Mouse (Mus musculus) G1E (cell line): ENCODE results near the gene Chst10. TPM values are rescaled to one million over a fixed set of nuclear protein-coding genes. Genes with fewer than 3 reads are reported as not detected.
A peak's percentile ranks its signal among the peaks of the same experiment; 100 is the strongest.

Experiments
- ATAC-seq: 2 replicates; pipeline ENCODE4 v1.8.0; 2016; ENCODE audit warnings: mild to moderate bottlenecking; ENCODE audit not compliant: insufficient number of reproducible peaks, poor library complexity, low FRiP score, severe bottlenecking; ENCODE audit errors: extremely low read depth
- DNase-seq: peaks from one replicate; pipeline ENCODE4 v3.0.0; 2012; ENCODE audit warnings: low spot score
- H3K27me3 ChIP-seq: 2 replicates; pipeline ENCODE4 v1.6.1; 2012; ENCODE audit warnings: mild to moderate bottlenecking, low read length, inconsistent platforms; ENCODE audit not compliant: insufficient read depth
- H3K36me3 ChIP-seq: replicated peaks from 2 replicates; pipeline ENCODE3; 2012; ENCODE audit warnings: mild to moderate bottlenecking, inconsistent platforms
- H3K4me1 ChIP-seq: 2 replicates; pipeline ENCODE4 v1.6.1; 2012; ENCODE audit warnings: low read depth, low read length, inconsistent platforms, mixed read lengths; ENCODE audit not compliant: insufficient read depth
- H3K4me3 ChIP-seq: 2 replicates; pipeline ENCODE4 v1.5.1; 2012; ENCODE audit warnings: low read depth, mild to moderate bottlenecking, inconsistent platforms, low read length, moderate library complexity, mixed read lengths
- H3K9me3 ChIP-seq: replicated peaks from 2 replicates; pipeline ENCODE4 v1.6.1; 2012; ENCODE audit warnings: inconsistent platforms
- CTCF ChIP-seq: IDR thresholded peaks from 2 replicates; pipeline ENCODE4 v1.5.1; 2012; ENCODE audit warnings: low read depth, low read length, inconsistent platforms, mixed read lengths
- GATA1 ChIP-seq: IDR thresholded peaks from 2 replicates; pipeline ENCODE4 v1.6.1; 2012; ENCODE audit warnings: borderline replicate concordance, low read length, inconsistent platforms, mixed read lengths
- GATA2 ChIP-seq: IDR thresholded peaks from 2 replicates; pipeline ENCODE4 v1.6.1; 2012; ENCODE audit warnings: low read depth, low read length, inconsistent platforms, borderline replicate concordance
- POLR2AphosphoS5 ChIP-seq: IDR thresholded peaks from 2 replicates; pipeline ENCODE4 v1.6.1; 2012; ENCODE audit warnings: low read depth, low read length, inconsistent platforms; ENCODE audit not compliant: insufficient replicate concordance
- TAL1 ChIP-seq: conservative IDR thresholded peaks from 2 replicates; pipeline ENCODE4 v1.6.1; 2012; ENCODE audit warnings: low read depth, low read length, inconsistent platforms, mixed read lengths
- polyA plus RNA-seq: library from polyadenylated mRNA; stranded (reverse); fragments of >175 nt; gene quantifications from 2 replicates; pipeline ENCODE4 v1.2.3, GENCODE M21; 2012
- total RNA-seq, 2 experiments: library from RNA; stranded (forward) in 1 of 2; stranded (reverse) in 1 of 2; fragments of 200-1000 nt in 1 of 2; fragments of >200 nt in 1 of 2; fragmentation: Nextera tagmentation in 1 of 2; gene quantifications; 2 replicates each; pipeline ENCODE4 v1.2.3; 2014 to 2017

The Chst10 gene
- total and polyA plus RNA-seq, 3 experiments: 19.7 to 124 (median 45.6) TPM

DNA sequence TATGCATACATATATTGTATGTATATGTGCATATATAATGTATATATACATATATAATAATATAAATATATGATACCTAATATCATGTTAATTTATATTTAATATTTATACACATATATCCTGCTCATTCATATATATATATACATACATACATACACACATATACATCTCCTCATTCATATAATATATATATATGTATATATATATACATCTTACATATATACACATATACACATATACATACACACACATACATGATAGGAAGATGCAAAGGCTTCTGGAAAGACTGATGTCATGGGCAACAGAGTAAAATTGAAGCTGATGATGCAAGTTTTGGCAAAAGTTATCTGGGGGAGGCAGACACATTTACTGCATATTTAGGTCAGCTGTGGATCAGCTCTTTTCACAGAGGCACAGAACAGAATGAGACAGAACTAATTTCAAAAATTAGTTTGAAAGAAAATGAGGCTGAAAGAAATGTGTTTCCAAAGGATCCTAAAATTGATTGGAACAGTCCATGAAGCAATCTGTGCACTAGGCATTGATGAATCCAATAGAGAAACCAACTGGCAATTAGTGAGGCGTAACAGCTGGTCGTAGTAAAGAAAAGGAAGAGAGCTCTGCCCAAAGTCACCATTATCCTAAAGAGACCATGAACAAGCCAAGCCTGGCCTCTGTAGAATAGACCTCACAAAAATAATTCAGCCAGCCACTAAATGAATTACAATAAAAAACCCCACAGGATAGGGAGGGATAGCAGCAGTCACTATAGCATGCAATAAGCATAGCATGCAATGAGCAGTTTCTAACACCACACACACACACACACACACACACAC lies 49.3 kb downstream of the Chst10 start:
- ATAC-seq (no peak), DNase-seq (no peak)
- Histone ChIP-seq H3K27me3 (no peaks in the 10 kb centered on the region), H3K4me3 (no peak overlapping the region), H3K36me3 (no peaks in the 10 kb centered on the region), H3K9me3 (no peaks in the 10 kb centered on the region), H3K4me1 (peaks cover 87% of the 10 kb centered on the region)
- TF ChIP-seq POLR2AphosphoS5 (no peak), TAL1 (no peak)

DNA sequence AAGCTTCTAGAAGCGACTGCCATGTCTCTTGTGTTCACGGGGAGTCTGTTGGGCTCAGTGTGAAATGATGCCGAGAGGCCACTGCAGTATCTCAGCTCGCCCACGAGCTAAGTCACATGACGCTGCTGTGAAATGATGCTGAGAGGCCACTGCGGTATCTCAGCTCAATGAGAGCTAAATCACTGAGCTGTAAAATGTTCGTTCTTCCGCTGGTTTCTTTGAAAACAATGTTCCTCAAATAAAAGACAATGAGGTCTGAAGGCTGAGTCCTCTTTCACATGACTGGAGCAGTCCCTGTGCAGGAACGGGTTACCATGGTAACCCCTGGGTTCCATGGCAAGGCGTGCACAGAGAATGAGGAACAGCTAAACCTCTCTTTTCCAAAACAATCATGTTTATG lies 50.0 kb downstream of the Chst10 start:
- Histone ChIP-seq H3K4me3 (no peak overlapping the region; the same call in 1 of the 2 replicates), H3K4me1 (peaks cover 86% of the 10 kb centered on the region), H3K27me3 (no peaks in the 10 kb centered on the region), H3K9me3 (no peaks in the 10 kb centered on the region), H3K36me3 (no peaks in the 10 kb centered on the region)
- no peak for DNase-seq
- TF ChIP-seq GATA2 (no peak), POLR2AphosphoS5 (no peak), GATA1 (no peak), CTCF (no peak), TAL1 (no peak)
- ATAC-seq: peak; percentile 50

DNA sequence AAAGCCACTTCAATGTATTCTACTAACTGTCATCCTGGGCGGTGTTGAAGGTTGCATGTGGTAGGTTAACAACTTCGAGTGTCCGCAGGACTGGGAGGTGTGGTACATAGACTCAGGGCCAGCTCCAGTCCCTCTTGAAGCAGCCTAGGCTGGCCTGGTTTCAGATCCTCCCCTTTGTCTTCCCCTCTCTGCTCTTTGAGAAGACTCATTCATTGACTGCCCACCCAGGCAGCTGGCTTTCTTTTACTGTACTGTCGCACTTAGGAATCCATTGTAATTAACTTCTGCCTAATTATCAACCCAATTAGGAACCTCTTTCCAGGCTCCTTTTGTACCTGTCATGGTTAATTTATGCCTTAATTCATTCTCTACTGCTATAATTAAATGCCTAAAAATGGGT lies 54.7 kb downstream of the Chst10 start:
- ATAC-seq (no peak), DNase-seq (no peak)
- Histone ChIP-seq H3K36me3 (no peaks in the 10 kb centered on the region), H3K4me1 (peaks cover 64% of the 10 kb centered on the region), H3K4me3 (no peak overlapping the region), H3K9me3 (no peaks in the 10 kb centered on the region), H3K27me3 (no peaks in the 10 kb centered on the region)
- TF ChIP-seq POLR2AphosphoS5: no peak
- TF ChIP-seq GATA2: no peak
- TF ChIP-seq CTCF: no peak
- TF ChIP-seq TAL1: no peak
- no peak for TF ChIP-seq GATA1

DNA sequence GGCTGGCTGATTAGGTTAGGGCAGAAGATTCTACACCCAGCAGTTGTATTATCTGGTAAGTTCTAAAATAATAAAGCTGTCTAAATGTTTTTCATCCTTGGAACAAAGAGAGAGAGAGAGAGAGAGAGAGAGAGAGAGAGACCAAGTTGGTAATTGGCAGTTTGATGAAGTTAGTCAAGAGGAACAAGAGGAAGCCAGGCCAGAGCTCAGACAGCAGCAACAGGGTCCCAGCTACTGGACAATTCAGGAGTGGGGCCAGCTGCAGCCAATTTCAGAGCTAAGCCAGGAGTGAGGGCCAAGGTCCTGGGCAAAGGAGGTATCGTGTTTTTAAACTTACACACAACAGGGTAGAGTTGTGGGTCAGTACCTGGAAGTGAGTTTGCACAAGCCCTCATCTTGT lies 55.1 kb downstream of the Chst10 start:
- Histone ChIP-seq H3K27me3 (no peaks in the 10 kb centered on the region), H3K36me3 (no peaks in the 10 kb centered on the region), H3K9me3 (no peaks in the 10 kb centered on the region), H3K4me1 (peaks cover 60% of the 10 kb centered on the region), H3K4me3 (no peak overlapping the region)
- DNase-seq (no peak), ATAC-seq (no peak)
- TF ChIP-seq POLR2AphosphoS5: no peak
- no peak for TF ChIP-seq CTCF
- no peak for TF ChIP-seq GATA1
- no peak for TF ChIP-seq GATA2
- no peak for TF ChIP-seq TAL1

GRCm38 (mm10) chr1:38839944-38840343 lies 58.0 kb downstream of the Chst10 start:
- no peaks in the 10 kb centered on the region; the same call in 1 of the 2 replicates for H3K27me3 ChIP-seq
- H3K36me3 ChIP-seq: no peaks in the 10 kb centered on the region
- peaks cover 13% of the 10 kb centered on the region for H3K9me3 ChIP-seq
- TF ChIP-seq CTCF: no peak
- TF ChIP-seq POLR2AphosphoS5: no peak
- no peak for TF ChIP-seq GATA1
- ATAC-seq (no peak), DNase-seq (no peak)
- peaks cover 54% of the 10 kb centered on the region for H3K4me1 ChIP-seq
- H3K4me3 ChIP-seq: no peak overlapping the region

DNA sequence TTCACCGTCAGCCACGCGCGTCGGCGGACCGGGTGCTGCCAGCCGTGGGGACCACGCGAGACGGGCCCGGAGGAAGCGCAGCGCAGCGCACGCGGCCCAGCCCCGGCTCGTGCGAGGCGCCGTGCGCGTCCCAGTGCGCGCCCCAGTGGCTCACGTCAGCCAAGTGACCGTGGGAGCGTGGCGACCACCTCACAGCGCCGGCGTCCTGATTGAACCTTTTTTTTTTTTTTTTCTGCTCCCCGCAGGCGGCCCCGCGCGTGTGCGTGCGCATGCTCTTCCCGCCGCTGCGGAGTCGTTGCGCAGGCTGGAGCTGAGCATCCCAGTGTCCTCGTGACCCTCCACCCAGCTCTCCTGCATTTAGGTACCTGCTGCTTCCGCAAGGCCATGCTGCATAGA lies 61.5 kb downstream of the Chst10 start, which contains the start of gene Lonrf2:
TSS of gene Lonrf2 (minus strand) at position 235 of the 396 bp plus-strand sequence.
- Histone ChIP-seq H3K27me3 (no peaks in the 10 kb centered on the region; the same call in 1 of the 2 replicates), H3K4me1 (peaks cover 51% of the 10 kb centered on the region), H3K9me3 (peaks cover 13% of the 10 kb centered on the region), H3K4me3 (peak within 1 kb of the TSS; percentile 80), H3K36me3 (no peaks in the 10 kb centered on the region)
- no peak for DNase-seq
- ATAC-seq: no peak
- TF ChIP-seq TAL1 (no peak), CTCF (no peak), POLR2AphosphoS5 (no peak), GATA1 (no peak), GATA2 (no peak)
